Mouse (Mus musculus) lung, postnatal 14 days (tissue): ENCODE measurements at regions not wholly inside any gene's neighbourhood (a gene's known extent, or its start where the extent isn't known, plus 50 kb on each side); places are given as distances from the start of the nearest gene placed in this dataset.

Experiments used
- DNase-seq: peaks from one replicate; pipeline ENCODE4 v3.0.0; 2021

DNA sequence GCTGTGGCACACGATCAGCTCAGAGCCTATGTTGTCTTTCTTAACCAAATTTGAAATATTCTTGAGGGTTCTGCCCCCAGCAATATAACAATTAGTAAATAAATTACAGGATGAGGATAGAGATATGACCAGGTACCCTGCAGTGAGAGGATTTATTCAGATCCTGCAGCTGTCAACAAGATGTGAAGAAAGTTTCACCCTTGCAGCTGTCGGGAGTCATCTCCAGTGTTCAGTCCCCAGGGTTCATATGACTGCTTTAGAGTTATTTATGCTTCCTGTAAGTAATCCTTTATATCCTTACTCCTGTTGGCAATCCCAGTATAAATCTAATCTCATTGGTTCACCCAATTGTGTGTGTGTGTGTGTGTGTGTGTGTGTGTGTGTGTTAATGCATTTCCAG, 1372.1 kb upstream of the 1700008P02Rik start:
- no peak for DNase-seq

DNA sequence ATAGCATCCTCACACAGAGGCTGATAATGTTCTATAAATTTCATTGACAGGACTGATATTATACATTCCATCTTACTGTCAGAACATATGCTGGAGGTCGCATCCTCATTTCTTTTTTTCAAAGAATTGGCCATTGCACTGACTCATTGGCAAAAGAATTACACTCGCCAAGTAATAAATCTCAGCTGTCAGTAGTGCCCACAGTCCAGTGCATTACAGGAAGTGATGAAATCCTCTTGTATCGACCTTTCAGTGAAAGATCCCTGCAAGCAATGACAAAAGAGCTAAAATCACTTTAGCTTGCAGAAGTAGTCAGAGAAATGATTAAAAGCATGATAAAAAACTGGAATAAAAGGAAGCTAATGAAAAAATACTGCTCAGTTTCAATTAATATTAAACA, 1353.0 kb upstream of the 1700008P02Rik start:
- DNase-seq, result no peak

- no peak for DNase-seq
Measured at GRCm38 (mm10) chr3:7953911-7954310, 1333.7 kb upstream of the 1700008P02Rik start.

DNA sequence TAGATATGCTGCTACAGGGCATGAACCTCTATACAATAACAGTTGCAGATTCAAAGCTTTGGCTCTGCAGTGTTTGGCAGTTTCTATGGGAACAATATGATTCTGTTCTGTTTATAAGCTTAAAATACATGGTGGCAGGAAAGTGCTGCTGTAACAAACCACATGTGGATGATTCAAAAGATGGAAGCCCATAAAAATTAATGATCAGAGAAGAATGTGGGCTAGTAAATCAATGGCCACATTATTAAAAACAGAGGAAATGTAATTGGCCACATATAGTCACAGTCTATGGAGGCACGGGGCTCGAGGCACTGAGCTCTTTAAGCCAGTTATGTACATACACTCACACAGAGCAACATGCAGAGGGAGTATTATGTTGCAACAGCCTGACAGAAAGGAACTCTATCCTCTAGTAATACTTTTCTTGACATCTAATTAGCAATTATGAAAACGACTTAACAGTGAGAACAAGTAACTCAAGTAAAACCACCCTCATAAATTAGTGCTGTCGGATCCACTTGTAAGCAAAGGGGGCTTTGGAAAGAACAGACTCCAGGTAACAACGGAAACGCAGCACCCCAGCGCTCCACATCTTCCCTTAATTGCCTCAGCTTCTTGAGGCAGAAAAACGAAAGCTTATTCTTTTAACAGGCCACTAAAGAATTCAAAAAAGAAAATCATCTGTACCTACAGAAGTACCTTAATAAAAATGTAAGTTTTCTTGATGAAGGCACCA, 1323.6 kb upstream of the 1700008P02Rik start:
- no peak for DNase-seq
